Mouse (Mus musculus) CH12F3 (cell line): Measurements from ENCODE around the gene Pdzd9.
"Not testable (repeated sequence)": the region's sequence is repeated elsewhere in the genome, so short reads cannot be mapped to it uniquely, and the experiment has no call there.

Experiments
- in situ Hi-C: fragments of 300-500 bp; cut with MboI; formaldehyde crosslinking; loops from 2 replicates; pipeline ENCODE4 v1.14.3; 2020; ENCODE audit warnings: low sequenced_read_pairs

Pdzd9 gene

DNA sequence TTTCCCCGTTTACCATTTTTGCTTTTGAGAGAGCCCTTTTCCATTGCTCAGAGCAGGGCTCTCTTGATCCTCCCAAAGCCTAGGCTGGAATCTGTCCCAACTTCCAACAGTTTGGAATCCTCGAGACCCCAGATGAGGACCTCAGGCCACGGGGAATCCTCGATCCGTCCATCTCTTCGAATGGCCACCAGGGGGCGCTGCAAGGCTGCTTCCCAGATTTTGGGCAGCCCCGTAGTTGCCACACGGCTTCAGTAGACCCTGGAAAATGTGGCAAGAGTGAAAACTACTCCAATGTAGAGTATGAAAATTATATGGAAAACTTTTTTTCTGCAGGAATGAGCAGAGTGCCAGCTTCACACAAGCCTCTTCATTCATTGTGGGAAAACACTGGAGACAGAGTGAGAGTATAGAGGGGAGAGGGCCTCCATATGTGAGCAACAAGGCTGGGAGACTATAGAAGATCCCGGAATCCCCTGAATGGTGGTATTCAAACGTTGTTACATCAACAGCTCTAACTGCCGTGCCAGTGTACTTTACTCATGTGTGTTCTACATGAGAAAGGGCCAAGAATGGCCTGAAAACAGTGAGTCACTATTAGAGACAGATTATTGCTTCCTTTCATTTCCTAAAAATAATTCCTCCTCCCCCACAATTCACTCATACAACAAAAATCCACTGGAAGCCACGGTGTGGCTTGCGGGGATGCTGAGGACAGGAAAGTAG, at the start of gene Pdzd9:
Pdzd9 (minus strand) TSS at position 191 of the 723 bp plus-strand sequence.
- in situ Hi-C loops: loop anchor here (5.0 kb wide), 1 partner anchor 162 kb away; no protein-coding TSS in a partner anchor

DNA sequence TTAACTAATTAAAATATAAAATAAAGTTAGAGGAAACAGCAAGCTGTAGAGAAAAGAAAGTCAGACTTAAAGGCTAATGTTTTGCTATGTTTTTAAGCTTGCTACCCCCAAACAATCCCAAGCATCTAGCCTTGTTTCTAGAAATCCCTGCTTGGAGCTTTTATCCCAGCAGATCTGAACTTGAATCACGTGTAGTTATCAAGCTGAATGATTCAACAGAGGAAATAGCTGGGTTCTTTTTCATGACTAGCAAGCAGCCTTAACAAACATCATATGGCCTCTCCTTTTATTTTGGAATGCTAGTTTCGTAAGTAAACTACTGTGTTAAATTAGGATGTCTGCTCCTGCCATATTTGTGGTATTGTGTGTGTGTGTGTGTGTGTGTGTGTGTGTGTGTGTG, 47.1 kb upstream of the Pdzd9 start:
- in situ Hi-C loops: no loop called here

DNA sequence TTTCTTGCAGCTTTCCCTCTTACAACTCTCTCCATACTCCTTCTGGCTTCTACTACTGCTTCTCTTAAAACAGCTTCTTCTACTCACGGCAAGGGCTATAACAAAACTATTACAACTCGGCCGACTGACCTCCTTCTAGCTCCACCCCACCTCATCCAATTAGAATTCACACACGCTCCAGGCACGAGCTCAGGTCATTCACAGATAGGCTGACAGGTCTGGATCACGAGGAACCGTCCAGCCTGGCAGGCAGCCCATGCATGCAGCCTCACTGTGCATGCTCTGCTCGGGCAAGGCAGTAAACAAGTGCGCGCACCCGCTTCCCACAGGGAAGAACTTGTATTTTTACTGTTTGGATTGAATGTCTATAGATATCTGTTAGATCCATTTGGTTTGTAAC, 43.8 kb upstream of the Pdzd9 start:
- in situ Hi-C loops: not testable (repeated sequence)

DNA sequence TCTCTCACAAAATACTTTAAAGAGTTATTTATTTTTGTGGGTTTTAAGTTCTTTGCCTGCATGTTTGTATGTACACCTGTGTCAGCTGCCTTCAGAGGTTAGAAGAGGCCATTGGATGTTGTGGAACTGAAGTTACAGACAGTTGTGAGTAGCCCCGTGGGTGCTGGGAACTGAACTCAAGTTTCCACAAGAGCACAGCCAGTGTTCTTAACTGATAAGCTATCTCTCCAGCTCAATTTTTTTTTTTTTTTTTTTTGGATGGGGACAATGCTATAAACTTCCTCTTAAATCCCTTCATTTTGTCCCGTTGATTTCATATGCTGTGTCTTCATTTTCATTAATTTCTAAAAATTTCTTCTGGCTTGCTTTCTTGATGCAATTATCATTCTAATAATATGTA, 43.1 kb upstream of the Pdzd9 start:
- in situ Hi-C loops: no loop called here

DNA sequence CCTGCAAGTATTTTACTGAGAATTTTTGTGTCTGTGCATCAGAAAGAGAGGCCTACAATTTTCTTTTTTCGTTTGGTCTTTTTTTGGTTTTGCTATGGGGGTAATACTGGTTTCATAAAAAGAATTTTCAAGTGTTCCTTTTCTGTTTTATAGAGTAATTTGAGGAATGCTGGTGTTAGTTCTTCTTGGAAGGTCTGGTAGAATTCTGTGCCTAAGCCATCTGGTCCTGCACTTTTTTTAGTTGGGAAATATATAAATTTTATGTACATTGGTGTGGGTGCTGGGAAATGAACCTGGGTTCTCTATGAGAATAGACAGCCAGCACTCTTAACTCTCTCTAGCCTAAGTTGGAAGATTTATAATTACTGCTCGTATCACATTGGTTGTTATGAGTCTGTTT, 41.9 kb upstream of the Pdzd9 start:
- in situ Hi-C loops: no loop called here

DNA sequence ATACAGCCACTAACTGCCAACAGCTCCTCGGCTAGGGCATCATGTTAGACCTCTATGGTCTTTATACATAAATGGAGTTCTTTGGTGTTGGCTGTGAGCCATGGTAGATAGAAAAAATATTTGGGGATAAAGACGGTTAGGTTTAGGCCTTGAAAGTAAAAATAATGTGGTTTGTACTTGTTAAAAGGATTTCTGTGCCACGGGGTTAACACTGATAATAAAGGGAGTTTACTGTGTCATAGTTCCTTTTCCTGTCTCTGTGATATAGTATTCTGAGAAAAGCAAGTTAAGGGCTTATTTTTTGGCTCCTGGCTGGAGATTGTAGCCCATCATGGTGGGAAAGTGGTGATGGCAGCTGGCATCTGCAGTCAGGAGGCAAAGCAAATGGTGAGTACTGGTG, 33.7 kb upstream of the Pdzd9 start:
- in situ Hi-C loops: no loop called here

DNA sequence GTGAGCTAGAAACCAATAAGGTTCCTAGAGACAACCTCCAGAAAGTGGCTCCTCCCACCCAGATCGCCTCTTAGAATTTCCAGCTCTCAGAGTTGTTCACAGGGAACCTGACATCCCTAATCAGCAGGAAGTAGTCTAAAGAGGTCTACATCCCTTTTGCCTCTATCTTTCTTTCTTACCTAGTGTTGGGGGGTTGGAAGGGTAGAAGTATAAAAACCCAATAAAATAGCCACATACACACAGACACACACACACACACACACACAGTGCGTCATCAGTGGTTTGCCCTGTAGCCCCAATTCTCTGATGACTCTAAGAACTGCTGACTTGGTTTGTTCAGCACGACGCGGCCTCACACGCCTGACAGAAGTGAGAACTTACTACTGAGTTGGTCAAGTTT, 29.4 kb upstream of the Pdzd9 start:
- in situ Hi-C loops: no loop called here

DNA sequence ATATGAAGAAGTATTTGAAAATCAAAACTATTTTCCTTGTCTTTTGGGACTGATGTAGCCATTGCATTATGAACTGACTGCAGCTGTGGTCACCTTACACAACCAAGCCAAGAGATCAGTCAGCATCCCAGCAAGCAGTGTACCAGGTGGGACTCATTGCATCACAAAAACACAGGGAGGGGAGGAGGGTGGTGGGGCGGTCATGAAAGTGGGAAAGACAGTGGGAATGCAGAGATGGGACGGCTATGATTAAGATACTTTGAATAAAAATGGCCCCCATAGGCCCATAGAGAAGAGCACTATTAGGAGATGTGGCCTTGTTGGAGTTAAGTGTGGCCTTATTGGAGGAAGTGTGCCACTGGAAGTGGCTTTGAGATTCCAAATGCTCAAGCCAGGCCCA, 26.2 kb upstream of the Pdzd9 start:
- in situ Hi-C loops: no loop called here

DNA sequence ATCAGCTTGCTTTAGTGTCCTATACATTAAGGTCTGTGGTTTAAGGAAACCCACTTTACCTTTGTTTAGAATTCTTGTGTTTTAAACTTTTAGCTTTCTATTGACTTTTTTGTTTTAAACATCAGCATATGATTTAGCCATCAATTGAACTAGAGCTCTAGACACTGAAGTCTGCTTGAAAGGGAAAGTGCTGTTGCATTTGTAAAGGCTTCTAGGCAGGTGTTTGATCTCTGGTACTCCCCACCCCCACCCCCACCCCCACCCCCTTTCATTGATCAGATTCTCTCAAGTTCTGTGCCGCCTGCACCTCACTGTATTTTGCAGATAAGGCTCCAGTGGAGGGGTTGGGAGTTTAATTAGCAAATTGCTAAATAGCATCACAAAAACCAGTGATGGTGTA, 25.5 kb upstream of the Pdzd9 start:
- in situ Hi-C loops: no loop called here

DNA sequence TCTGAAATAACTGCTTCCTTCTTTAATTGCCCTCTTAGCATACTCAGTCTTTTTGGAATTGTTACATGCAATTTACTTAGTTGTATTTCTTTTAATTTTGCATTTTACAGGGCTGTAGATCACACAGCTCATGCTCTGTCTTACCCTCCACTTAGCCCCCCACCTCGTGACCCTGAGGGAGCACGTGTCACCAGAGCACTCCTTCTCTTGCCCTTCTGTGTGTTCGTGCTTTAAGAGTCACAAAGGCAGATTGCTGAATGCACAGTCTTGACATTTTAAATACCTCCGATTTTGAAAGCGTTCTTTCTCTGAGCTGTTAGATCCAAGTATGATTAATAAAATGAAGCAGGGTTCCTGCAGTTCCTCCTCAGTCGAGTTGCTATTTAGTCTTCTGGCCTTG, 25.1 kb upstream of the Pdzd9 start:
- in situ Hi-C loops: no loop called here

DNA sequence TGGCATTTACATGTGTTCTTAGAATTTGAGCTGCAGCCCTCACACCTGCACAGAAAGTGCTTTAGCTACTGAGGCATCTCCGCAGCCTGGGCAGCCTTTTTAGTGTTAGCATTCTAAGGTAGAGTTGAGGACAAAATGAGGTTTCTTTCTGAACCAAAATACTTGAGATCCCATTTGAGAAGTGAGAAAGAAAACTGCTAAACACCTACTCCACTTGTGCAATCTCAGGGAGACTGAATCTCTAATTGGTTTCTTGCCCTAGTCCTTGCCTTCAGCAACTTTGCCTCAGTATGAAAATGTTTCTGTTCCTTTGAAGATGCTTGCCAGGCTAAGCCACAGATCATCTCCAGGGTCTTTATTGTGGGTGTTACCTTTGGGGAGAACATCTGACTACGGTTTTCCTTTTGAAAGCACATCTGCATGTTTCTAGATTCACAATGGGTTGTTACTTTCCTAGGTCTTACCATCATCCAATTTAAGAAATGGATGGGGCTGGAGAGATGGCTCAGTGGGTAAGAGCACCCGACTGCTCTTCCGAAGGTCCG, 23.8 kb upstream of the Pdzd9 start:
- in situ Hi-C loops: no loop called here

DNA sequence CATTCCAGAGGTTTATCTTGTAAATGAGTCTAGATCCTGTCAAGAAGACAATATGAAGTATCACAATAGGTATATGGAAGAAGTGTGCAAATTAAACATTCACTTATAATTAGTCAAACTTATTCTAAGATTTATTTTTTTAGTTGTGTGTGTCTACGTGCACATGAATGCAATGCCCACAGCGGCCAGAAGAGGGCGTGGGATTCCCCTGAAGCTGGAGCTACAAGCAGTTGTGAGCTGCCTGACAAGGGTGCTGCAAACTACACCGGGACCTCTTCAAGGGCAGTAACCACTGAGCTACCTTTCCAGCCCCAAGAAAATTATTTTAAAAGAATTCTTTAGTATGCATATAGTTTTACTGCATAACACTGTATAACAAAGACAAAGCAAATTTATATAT, 20.5 kb upstream of the Pdzd9 start:
- in situ Hi-C loops: no loop called here

DNA sequence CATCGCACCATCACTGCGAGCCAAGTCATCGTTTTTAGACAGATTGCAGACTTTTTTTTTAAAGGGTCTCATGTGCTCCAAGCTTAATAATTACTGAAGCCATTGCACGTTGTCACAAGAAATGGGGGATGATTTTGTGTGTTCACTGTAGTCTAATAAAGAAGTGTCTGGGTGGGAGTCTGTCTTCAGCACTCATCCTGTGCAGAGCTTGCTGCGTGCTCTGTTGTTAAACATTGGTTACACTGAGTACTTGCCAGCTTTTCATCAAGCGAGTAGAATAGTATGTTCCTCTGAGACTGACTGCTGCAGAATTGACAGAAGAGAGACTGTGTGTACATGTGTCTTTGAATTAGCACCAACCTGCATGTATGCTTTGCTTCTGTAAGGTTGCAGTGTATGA, 15.1 kb upstream of the Pdzd9 start:
- in situ Hi-C loops: no loop called here

DNA sequence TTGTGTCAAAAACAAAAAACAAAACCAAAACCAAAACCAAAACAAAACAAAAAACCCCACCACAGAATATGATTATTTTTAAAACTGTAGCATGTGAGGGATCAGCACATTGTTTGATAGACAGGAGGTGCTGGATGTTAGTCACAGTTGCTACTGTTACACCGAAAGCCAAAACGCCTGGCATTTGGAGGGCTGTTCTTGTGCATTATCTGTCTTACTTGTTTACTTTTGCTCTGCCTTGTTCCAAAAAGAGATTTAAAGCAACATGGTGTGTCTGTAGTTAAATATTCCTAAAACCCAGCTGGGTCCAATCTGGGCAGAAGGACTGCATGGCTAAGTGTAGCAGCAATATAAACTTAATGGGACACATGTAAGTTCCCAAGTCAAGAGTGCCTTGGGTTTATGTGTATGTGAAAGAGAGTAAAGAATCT, 14.6 kb upstream of the Pdzd9 start:
- in situ Hi-C loops: no loop called here

DNA sequence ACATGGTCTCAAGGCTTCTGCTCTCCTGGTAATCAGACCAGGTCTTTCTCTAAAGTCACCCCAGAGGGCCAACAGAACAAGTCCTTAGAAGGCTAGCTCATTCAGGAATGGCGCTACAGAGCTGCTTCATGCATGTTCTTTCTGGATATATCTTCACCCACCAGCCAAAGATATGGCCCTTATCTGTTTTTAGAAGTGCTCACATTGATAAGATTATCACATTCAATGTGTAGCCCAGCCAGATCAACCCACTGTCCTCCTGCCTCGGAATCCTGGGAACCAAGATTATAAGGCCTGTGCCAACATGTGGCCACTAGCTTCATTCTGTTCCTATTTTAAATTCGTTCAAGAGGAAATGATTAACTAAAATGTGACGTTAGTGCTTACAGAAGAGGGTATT, 11.9 kb upstream of the Pdzd9 start:
- in situ Hi-C loops: no loop called here

DNA sequence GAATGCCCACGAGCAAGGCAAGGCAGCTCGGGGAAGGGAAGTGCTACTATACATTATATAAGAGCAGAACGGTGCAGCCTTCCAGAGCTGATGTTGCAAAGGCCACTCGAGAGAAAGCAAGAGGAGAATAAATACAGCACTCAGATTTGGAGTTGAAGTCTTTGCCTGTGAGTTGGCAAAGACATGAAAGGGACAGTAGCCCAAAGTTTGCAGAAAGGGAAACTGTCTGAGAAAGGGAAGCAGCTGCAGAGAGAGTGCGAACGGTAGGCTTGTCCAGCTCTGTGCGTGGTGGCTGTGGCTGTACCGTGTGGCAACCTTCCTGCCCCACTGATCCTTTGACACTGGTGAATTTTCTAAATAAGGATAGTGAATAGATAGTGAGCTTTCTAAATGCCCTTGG, 8.9 kb upstream of the Pdzd9 start:
- in situ Hi-C loops: no loop called here

DNA sequence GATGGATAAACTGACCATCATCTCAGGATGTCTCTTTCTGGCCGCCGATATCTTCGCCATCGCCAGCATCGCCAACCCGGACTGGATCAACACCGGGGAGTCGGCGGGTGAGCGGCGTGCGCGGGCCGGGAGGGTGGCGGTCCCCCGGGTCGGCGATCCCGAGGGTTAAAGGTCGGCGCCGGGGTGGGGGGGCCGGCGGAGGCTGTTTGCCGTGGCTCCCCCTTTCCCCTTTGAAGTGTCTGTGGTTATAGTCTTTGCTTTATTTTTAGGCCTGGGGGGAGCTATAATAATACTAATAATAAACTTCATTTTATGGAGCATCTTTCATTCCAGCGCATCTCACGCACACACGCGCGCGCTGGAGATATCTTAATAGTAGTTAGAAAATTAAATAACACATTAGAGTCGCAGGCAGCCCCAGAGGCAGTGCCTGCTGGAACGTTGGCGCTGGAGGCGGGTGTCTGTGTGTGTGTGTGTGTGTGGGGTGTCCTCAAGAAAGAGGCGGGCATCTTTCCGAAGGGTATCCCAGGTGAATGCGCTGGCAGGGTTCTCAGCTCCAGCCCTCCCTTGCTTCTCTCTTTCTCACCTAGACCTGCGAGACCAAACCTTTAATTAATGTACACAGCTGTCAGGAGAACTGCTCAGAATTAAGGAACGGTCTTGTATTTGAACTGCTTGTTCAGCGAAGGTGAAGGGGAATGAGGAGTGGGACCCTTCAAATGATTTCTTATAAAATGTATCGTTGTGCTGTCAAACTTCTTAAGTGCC, 7.8 kb upstream of the Pdzd9 start:
- in situ Hi-C loops: no loop called here

DNA sequence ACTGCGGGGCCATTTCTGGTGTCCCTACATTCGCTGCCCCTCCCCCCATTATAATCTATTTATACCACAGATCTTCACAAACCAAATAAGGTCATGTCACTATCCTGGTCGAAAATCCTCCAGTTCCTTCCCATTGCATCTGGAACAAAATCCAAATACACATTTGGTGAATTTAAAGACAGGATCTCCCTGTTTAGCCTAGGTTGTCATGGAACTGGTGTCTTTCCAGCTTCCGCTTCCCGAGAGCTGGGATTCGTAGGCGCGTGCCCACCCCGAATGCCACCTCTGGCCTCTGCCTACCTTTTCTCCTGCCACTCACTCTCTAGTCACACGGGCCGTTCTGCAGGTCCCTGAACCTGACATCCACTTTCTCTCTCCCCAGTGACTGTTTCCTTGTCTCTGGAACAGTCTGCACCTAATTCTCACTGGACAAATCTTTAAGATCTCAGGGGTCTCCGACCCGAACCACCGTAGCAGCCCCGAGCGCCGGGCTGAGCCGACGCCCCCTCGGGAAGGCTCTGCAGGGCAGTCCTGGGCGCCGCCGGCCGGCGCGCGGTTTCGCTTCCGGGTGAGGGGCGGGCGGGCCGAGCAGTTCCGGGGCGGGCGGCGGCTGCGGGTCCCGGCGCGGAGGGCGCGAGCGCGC, 7.0 kb upstream of the Pdzd9 start, which contains the start of gene Mosmo:
Mosmo (plus strand) TSS at position 618 of the 643 bp plus-strand sequence.
- in situ Hi-C loops: no loop called here

DNA sequence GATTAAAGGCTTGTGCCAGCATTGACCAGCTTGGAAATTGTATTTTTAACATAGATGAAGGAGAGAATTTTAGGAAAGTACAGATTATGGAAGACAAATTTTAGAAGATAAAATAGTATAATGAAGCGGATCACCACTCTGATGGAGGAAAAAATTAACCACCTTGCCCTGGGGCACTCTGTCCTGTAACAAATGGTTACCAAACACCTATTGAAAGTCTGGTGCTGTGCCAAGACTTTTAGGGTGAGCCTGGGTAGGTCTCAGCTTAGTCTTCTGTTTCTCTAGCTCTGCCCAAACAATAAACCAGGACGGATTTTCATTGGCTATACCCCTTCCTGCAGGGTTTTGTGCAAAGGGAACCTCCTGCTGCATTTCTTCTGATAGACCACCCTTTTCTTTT, 1.1 kb upstream of the Pdzd9 start:
- in situ Hi-C loops: loop anchor here (5.0 kb wide), 1 partner anchor 161 kb away; no protein-coding TSS in a partner anchor

DNA sequence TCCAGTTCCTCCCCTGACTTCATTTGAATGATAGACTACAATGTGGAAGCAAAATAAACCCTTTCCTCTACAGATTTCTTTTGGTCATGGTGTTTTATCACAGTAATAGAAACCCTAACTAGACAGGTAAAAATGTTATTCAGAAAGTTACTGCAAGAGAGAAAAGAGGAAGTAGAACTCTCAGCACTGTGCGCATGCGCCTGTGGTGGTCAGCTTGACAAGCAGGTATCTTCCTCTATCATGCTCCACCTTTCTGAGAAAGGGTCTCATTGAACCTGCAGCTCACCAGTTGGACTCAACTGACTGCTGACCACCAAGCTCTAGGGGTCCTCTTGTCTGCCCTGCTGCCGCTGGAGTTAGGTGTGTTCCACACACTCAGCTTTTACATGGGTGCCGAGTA, 8.1 kb downstream of the Pdzd9 start:
- in situ Hi-C loops: no loop called here

DNA sequence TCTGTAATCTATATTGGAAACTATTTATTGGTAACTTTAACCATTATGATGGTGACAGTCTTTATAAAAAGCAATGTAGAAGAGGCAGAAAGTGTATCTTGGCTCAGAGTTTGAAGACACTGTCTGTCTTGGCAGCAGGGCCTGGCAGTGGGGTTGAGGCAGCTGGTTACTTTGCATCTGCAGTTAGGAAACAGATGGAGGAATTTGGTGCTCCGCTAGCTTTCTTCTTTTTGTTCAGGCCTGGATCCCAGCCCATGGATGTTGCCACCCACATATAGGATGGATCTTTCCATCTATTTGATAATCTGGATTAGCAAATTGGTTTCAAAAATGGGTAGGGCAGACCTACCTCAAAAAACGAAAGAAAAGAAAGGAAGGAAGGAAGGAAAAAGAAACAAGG, 22.3 kb downstream of the Pdzd9 start:
- in situ Hi-C loops: no loop called here

DNA sequence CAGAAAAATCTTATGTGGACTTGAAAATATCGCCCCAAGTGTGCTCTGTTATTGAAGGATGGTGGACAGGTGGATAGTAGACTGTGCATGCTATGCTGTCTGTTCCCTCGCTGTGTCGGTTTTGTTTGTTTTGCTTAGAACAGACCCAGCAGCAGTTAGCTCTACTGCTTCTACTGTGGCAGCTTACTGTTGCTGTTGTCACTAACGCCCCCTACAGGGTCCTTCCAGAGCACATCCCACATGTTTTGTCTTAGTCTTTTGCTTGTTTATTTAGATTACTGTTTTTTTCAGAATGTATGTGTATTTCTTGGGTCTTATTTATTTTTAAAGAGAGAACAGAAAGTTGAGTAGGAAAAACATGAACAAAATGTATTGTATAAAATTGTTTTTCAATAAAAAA, 26.9 kb downstream of the Pdzd9 start:
- in situ Hi-C loops: no loop called here
